Comparison of ENCODE assay signal across 8 mouse cellular contexts in the genomic region with DNA sequence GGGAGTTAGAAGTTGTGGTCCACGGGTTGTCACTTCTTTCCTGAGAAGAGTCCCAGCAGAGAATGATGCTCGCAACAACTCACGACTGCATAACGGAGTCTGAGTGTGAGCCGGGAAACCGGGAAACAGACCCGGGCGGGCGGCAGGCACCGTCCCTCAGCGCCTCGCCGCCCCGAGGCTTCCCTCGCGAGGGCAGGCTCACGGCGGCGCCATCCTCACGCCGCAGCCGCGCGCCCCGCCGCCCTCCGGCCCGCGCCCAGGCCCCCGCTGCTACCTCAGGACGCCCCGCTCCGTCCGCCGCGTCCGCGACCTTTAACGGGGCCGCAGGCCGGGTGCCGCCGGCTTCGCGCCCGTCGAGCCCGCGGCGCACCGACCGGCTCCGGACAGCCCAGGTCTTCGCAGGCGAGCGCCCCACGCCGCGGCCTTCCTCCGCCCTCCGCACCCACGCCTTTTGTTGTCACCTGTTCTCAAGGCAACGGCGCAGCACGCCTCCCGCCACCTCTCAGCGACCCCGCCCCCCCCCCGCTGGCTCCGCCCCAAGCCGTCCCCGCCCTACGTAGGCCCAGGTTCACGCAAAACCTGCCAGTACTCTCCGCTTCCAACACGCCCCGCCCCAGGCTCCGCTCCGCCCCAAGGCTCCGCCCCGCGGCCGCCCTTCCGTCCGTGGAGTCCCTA. TPM values are rescaled to one million over a fixed set of nuclear protein-coding genes. Genes with fewer than 3 reads are reported as not detected.
DNase-seq lines count a peak whose midpoint lies in the region; ATAC-seq lines count a peak whose summit lies in the region.

A gene (minus strand): TSS at position 494 of the 675 bp plus-strand sequence.

- H3K27ac ChIP-seq in heart, embryonic 12.5 days (ENCODE audit: poor library complexity, severe bottlenecking), result no peak within 1 kb of the TSS; the same call in 1 of the 2 replicates
- H3K27ac ChIP-seq in kidney, embryonic 16.5 days (ENCODE audit: low read length), result no peak within 1 kb of the TSS
- H3K27ac ChIP-seq in liver, embryonic 11.5 days (ENCODE audit: low read depth, low read length), result no peak within 1 kb of the TSS; the same call in 1 of the 2 replicates

- peak within 1 kb of the TSS; percentile 76 for H3K4me3 ChIP-seq in heart, embryonic 12.5 days
- H3K4me3 ChIP-seq in kidney, embryonic 16.5 days (ENCODE audit: low read length), result peak within 1 kb of the TSS; percentile 71
- peak within 1 kb of the TSS; percentile 74 for H3K4me3 ChIP-seq in liver, embryonic 11.5 days (ENCODE audit: low read depth, low read length)

- no peaks in the 10 kb centered on the region for H3K27me3 ChIP-seq in heart, embryonic 12.5 days (replicated peaks)
- no peaks in the 10 kb centered on the region for H3K27me3 ChIP-seq in kidney, embryonic 16.5 days (ENCODE audit: insufficient read depth, low read length)
- H3K27me3 ChIP-seq in liver, embryonic 11.5 days (replicated peaks; ENCODE audit: control insufficient read depth, insufficient read depth, low read length), result 0 out of 2 replicates have a peak, but pooled peaks cover 3% of the 10 kb centered on the region
- no peaks in the 10 kb centered on the region for H3K27me3 ChIP-seq in splenic B cell, adult 2 months (ENCODE audit: control insufficient read depth, insufficient read depth, low read length, poor library complexity, severe bottlenecking)

- peak within 1 kb of the TSS; percentile 94 for H3K4me2 ChIP-seq in heart, embryonic 12.5 days
- H3K4me2 ChIP-seq in kidney, embryonic 16.5 days (replicated peaks; ENCODE audit: low read depth, low read length), result peak within 1 kb of the TSS; percentile 97
- peak within 1 kb of the TSS; percentile 99 for H3K4me2 ChIP-seq in liver, embryonic 11.5 days

- peak; percentile 94 for DNase-seq in CD4-positive helper T cell, adult 2 months (ENCODE audit: low read depth, low spot score)
- DNase-seq in brain, embryonic 18.5 days (ENCODE audit: low read depth, low spot score), result peak; percentile 54
- peak; percentile 91 for DNase-seq in liver, embryonic 11.5 days (ENCODE audit: low spot score)
- DNase-seq in naive thymus-derived CD4-positive, alpha-beta T cell, adult 2 months (ENCODE audit: low read depth), result peak; percentile 96
- DNase-seq in splenic B cell, adult 2 months (ENCODE audit: low read depth, low spot score), result peak; percentile 93

- ATAC-seq in erythroid progenitor cell, adult 5-6 weeks (replicated peaks; ENCODE audit: low FRiP score, poor library complexity, severe bottlenecking), result peak; percentile 98
- ATAC-seq in heart, embryonic 12.5 days (ENCODE audit: insufficient number of reproducible peaks, low FRiP score), result peak; percentile 97
- peak; percentile 100 for ATAC-seq in kidney, embryonic 16.5 days (ENCODE audit: low FRiP score, low TSS enrichment)
- ATAC-seq in liver, embryonic 11.5 days (replicated peaks; ENCODE audit: low FRiP score), result peak; percentile 100

- 0 out of 2 replicates have a peak, but pooled peaks cover 7% of the 10 kb centered on the region for H3K9me3 ChIP-seq in heart, embryonic 12.5 days (replicated peaks)
- H3K9me3 ChIP-seq in kidney, embryonic 16.5 days (ENCODE audit: low read length), result no peaks in the 10 kb centered on the region
- 0 out of 2 replicates have a peak, but pooled peaks cover 2% of the 10 kb centered on the region for H3K9me3 ChIP-seq in liver, embryonic 11.5 days (ENCODE audit: control insufficient read depth, low read length)

- no peaks in the 10 kb centered on the region for H3K36me3 ChIP-seq in heart, embryonic 12.5 days
- H3K36me3 ChIP-seq in kidney, embryonic 16.5 days (ENCODE audit: insufficient read depth, low read length), result no peaks in the 10 kb centered on the region
- no peaks in the 10 kb centered on the region for H3K36me3 ChIP-seq in liver, embryonic 11.5 days (ENCODE audit: control insufficient read depth, insufficient read depth, low read length)
- no peaks in the 10 kb centered on the region for H3K36me3 ChIP-seq in splenic B cell, adult 2 months (ENCODE audit: control insufficient read depth, insufficient read depth, low read length, poor library complexity, severe bottlenecking)

- peak within 1 kb of the TSS; percentile 69 for H3K9ac ChIP-seq in heart, embryonic 12.5 days
- peak within 1 kb of the TSS; percentile 68 for H3K9ac ChIP-seq in kidney, embryonic 16.5 days (replicated peaks; ENCODE audit: low read length)
- H3K9ac ChIP-seq in liver, embryonic 11.5 days (ENCODE audit: low read depth, low read length), result peak within 1 kb of the TSS; percentile 64

- no peaks in the 10 kb centered on the region for H3K4me1 ChIP-seq in heart, embryonic 12.5 days (replicated peaks)
- H3K4me1 ChIP-seq in kidney, embryonic 16.5 days (ENCODE audit: insufficient read depth, low read length), result no peaks in the 10 kb centered on the region
- H3K4me1 ChIP-seq in liver, embryonic 11.5 days (replicated peaks; ENCODE audit: control insufficient read depth, insufficient read depth, low read length), result no peaks in the 10 kb centered on the region

- WGBS in heart, embryonic 12.5 days, result 1% methylated on average over 77 of the region's 85 CpGs
- under 1% methylated on average over 64 of the region's 85 CpGs for WGBS in kidney, embryonic 16.5 days
- under 1% methylated on average over 75 of the region's 85 CpGs for WGBS in liver, embryonic 11.5 days

RNA-seq across cellular contexts. Expression of the gene that starts here (rescaled TPM):
- total RNA-seq in erythroid progenitor cell, adult 5-6 weeks (2015; ENCODE audit: low replicate concordance), result not detected in 2 replicates
- total RNA-seq in erythroid progenitor cell, adult 5-6 weeks (2017; ENCODE audit: low replicate concordance), result not detected in 2 replicates
- polyA plus RNA-seq in heart, embryonic 12.5 days (2016; fragmentation: Nextera tagmentation; extraction: Ambion mirVana), result 0.40 and 0.41 TPM in 2 replicates
- 0.71 and 0.84 TPM in 2 replicates for polyA plus RNA-seq in kidney, embryonic 16.5 days (2015; fragmentation: Nextera tagmentation; extraction: Ambion mirVana)
- polyA plus RNA-seq in liver, embryonic 11.5 days (2014; fragmentation: Nextera tagmentation; extraction: Ambion mirVana), result 0.11 and 0.40 TPM in 2 replicates

Comparison
In these comparisons a context has a peak if more than half of its experiments do, and no peak if none do; other contexts are left out.
1. Peak in ATAC-seq in erythroid progenitor cell, adult 5-6 weeks; RNA of the gene not detected or under 1 TPM.
2. Peak in ATAC-seq, H3K4me3 ChIP-seq, H3K9ac ChIP-seq and H3K4me2 ChIP-seq in heart, embryonic 12.5 days; RNA of the gene not detected or under 1 TPM.
3. Peak in ATAC-seq, H3K4me3 ChIP-seq, H3K9ac ChIP-seq and H3K4me2 ChIP-seq in kidney, embryonic 16.5 days; RNA of the gene not detected or under 1 TPM.
4. Peak in DNase-seq, ATAC-seq, H3K4me3 ChIP-seq, H3K9ac ChIP-seq and H3K4me2 ChIP-seq in liver, embryonic 11.5 days; RNA of the gene not detected or under 1 TPM.